Mouse (Mus musculus) cerebral cortex, adult 2 months (tissue): ENCODE data around the gene Usp27x.

Experiments
- WGBS: fragments of 180-500 bp; shearing (Covaris S2); methylation state at CpG from one replicate; pipeline ENCODE4 v1.1.7; 2018; 5-methylcytosine and 5-hydroxymethylcytosine counted together

Gene Usp27x

GRCm38 (mm10) chrX:7375716-7376480 lies at the start of gene Usp27x:
Gene Usp27x (minus strand): TSS chrX:7375830.
- 3% methylated on average over 51 of the region's 51 CpGs for WGBS

- WGBS = 5% methylated on average over 25 of the region's 26 CpGs
These were observed 47.1 kb upstream of the Usp27x start for GRCm38 (mm10) chrX:7422691-7423111.

- 57% methylated on average over 6 of the region's 6 CpGs for WGBS
These were observed 46.5 kb upstream of the Usp27x start for GRCm38 (mm10) chrX:7422166-7422565.

- 7% methylated on average over 3 of the region's 3 CpGs for WGBS
These were observed 45.4 kb upstream of the Usp27x start for GRCm38 (mm10) chrX:7421016-7421415.

- WGBS = 15% methylated on average over 12 of the region's 12 CpGs
These were observed 40.7 kb upstream of the Usp27x start for GRCm38 (mm10) chrX:7416178-7416871.

- 83% methylated on average over 6 of the region's 6 CpGs for WGBS
These were observed 39.7 kb upstream of the Usp27x start for GRCm38 (mm10) chrX:7415308-7415707.

GRCm38 (mm10) chrX:7412239-7413033 lies 36.8 kb upstream of the Usp27x start:
- 79% methylated on average over 16 of the region's 16 CpGs for WGBS

GRCm38 (mm10) chrX:7376586-7376985 lies 956 bp upstream of the Usp27x start:
- WGBS = 32% methylated on average over 4 of the region's 4 CpGs

GRCm38 (mm10) chrX:7375322-7375715 lies 311 bp downstream of the Usp27x start:
- WGBS = 2% methylated on average over 18 of the region's 40 CpGs

GRCm38 (mm10) chrX:7325455-7325854 lies 50.2 kb downstream of the Usp27x start:
- WGBS = 57% methylated on average over 2 of the region's 2 CpGs

- WGBS = 5% methylated on average over 7 of the region's 7 CpGs
These were observed 53.3 kb downstream of the Usp27x start for GRCm38 (mm10) chrX:7322288-7322687.
